Mouse (Mus musculus): ENCODE measurements at regions not wholly inside any gene's neighbourhood (a gene's known extent, or its start where the extent isn't known, plus 50 kb on each side); places are given as distances from the start of the nearest gene placed in this dataset.

GRCm38 (mm10) chr2:45800131-45800530, 682.9 kb upstream of the Zeb2 start:
- Histone ChIP-seq H3K36me3 (ENCODE audit: control insufficient read depth, insufficient read depth, low read length, poor library complexity, severe bottlenecking) (no peaks in the 10 kb centered on the region), H3K27ac (ENCODE audit: insufficient read depth, low read length) (no peak overlapping the region), H3K4me1 (ENCODE audit: control insufficient read depth, insufficient read depth, low read length) (no peaks in the 10 kb centered on the region), H3K9me3 (replicated peaks; ENCODE audit: control insufficient read depth, insufficient read depth, low read length, poor library complexity, severe bottlenecking) (no peaks in the 10 kb centered on the region), H3K9ac (ENCODE audit: low read depth, poor library complexity, severe bottlenecking) (no peak overlapping the region), H3K4me3 (ENCODE audit: low read depth, low read length) (no peak overlapping the region), H3K27me3 (ENCODE audit: control insufficient read depth, insufficient read depth, low read length, poor library complexity, severe bottlenecking) (no peaks in the 10 kb centered on the region)
- TF ChIP-seq CTCF (IDR thresholded peaks at IDR 0.05; ENCODE audit: low read depth, low read length) (no peak), POLR2A (IDR thresholded peaks at IDR 0.05; ENCODE audit: insufficient read depth, low read length) (no peak), EP300 (IDR thresholded peaks at IDR 0.05; ENCODE audit: insufficient read depth, low read depth, low read length) (no peak)

- TF ChIP-seq CTCF (IDR thresholded peaks at IDR 0.05; ENCODE audit: low read depth, low read length) (no peak), POLR2A (IDR thresholded peaks at IDR 0.05; ENCODE audit: insufficient read depth, low read length) (no peak), EP300 (IDR thresholded peaks at IDR 0.05; ENCODE audit: insufficient read depth, low read depth, low read length) (no peak)
- Histone ChIP-seq H3K9ac (ENCODE audit: low read depth, poor library complexity, severe bottlenecking) (no peak overlapping the region), H3K27ac (ENCODE audit: insufficient read depth, low read length) (no peak overlapping the region), H3K4me1 (ENCODE audit: control insufficient read depth, insufficient read depth, low read length) (no peaks in the 10 kb centered on the region), H3K27me3 (ENCODE audit: control insufficient read depth, insufficient read depth, low read length, poor library complexity, severe bottlenecking) (no peaks in the 10 kb centered on the region), H3K36me3 (ENCODE audit: control insufficient read depth, insufficient read depth, low read length, poor library complexity, severe bottlenecking) (no peaks in the 10 kb centered on the region), H3K9me3 (replicated peaks; ENCODE audit: control insufficient read depth, insufficient read depth, low read length, poor library complexity, severe bottlenecking) (no peaks in the 10 kb centered on the region), H3K4me3 (ENCODE audit: low read depth, low read length) (no peak overlapping the region)
Observed at GRCm38 (mm10) chr2:45793561-45793960, 676.4 kb upstream of the Zeb2 start.

DNA sequence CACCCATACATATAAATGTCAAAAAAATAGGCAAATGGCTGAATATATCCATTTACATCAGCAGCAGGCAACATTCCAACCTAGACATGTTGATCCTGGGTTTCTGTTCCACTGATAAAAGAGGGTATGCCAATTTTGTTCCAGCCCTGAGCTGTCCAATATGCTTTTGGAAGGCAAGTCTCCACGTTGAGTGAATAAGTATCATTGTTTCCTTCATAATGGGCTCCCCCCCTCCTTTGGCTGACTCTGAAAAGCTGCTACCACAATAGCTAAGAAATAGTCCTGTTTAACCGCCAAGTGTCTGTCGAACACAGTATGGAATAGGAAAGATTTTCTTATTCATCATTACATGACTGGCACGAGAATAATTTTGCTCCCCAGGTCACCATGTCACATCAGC, 672.5 kb upstream of the Zeb2 start:
- no peaks in the 10 kb centered on the region for H3K36me3 ChIP-seq (ENCODE audit: control insufficient read depth, insufficient read depth, low read length, poor library complexity, severe bottlenecking)
- no peaks in the 10 kb centered on the region for H3K27me3 ChIP-seq (ENCODE audit: control insufficient read depth, insufficient read depth, low read length, poor library complexity, severe bottlenecking)
- H3K9me3 ChIP-seq (replicated peaks; ENCODE audit: control insufficient read depth, insufficient read depth, low read length, poor library complexity, severe bottlenecking): no peaks in the 10 kb centered on the region
- H3K4me3 ChIP-seq (ENCODE audit: low read depth, low read length): no peak overlapping the region
- no peaks in the 10 kb centered on the region for H3K4me1 ChIP-seq (ENCODE audit: control insufficient read depth, insufficient read depth, low read length)
- no peak overlapping the region for H3K9ac ChIP-seq (ENCODE audit: low read depth, poor library complexity, severe bottlenecking)
- TF ChIP-seq EP300 (IDR thresholded peaks at IDR 0.05; ENCODE audit: insufficient read depth, low read depth, low read length): no peak
- TF ChIP-seq POLR2A (IDR thresholded peaks at IDR 0.05; ENCODE audit: insufficient read depth, low read length): no peak
- no peak for TF ChIP-seq CTCF (IDR thresholded peaks at IDR 0.05; ENCODE audit: low read depth, low read length)
- H3K27ac ChIP-seq (ENCODE audit: insufficient read depth, low read length): no peak overlapping the region

- Histone ChIP-seq H3K4me3 (ENCODE audit: low read depth, low read length) (peak overlapping the region; percentile 20; the same call in 1 of the 2 replicates), H3K27ac (ENCODE audit: insufficient read depth, low read length) (no peak overlapping the region), H3K4me1 (ENCODE audit: control insufficient read depth, insufficient read depth, low read length) (no peaks in the 10 kb centered on the region), H3K36me3 (ENCODE audit: control insufficient read depth, insufficient read depth, low read length, poor library complexity, severe bottlenecking) (no peaks in the 10 kb centered on the region), H3K9me3 (replicated peaks; ENCODE audit: control insufficient read depth, insufficient read depth, low read length, poor library complexity, severe bottlenecking) (no peaks in the 10 kb centered on the region), H3K27me3 (ENCODE audit: control insufficient read depth, insufficient read depth, low read length, poor library complexity, severe bottlenecking) (no peaks in the 10 kb centered on the region), H3K9ac (ENCODE audit: low read depth, poor library complexity, severe bottlenecking) (no peak overlapping the region)
- no peak for TF ChIP-seq CTCF (IDR thresholded peaks at IDR 0.05; ENCODE audit: low read depth, low read length)
- no peak for TF ChIP-seq POLR2A (IDR thresholded peaks at IDR 0.05; ENCODE audit: insufficient read depth, low read length)
- TF ChIP-seq EP300 (IDR thresholded peaks at IDR 0.05; ENCODE audit: insufficient read depth, low read depth, low read length): no peak
Observed at GRCm38 (mm10) chr2:45787732-45788390, 670.7 kb upstream of the Zeb2 start.

DNA sequence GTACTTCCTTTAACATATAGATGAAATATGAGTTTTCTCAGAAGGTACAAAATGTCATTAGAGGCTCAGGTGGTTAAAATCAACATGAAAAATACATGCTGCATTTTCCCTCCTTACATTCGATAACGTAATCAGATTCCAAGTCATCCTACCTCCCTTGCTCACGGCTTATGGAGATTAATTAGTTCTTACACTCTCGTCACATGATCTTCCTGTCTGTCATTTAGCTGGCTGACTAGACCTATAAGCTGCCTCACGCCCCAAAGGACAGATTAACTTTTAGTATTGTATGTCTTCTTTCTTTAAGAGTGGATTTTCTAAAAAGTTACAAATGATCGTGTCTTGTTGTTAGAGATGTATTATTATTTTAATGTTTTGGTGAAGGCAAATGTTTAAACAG, 669.6 kb upstream of the Zeb2 start:
- H3K27me3 ChIP-seq (ENCODE audit: control insufficient read depth, insufficient read depth, low read length, poor library complexity, severe bottlenecking): no peaks in the 10 kb centered on the region
- TF ChIP-seq CTCF (IDR thresholded peaks at IDR 0.05; ENCODE audit: low read depth, low read length) (no peak), POLR2A (IDR thresholded peaks at IDR 0.05; ENCODE audit: insufficient read depth, low read length) (no peak), EP300 (IDR thresholded peaks at IDR 0.05; ENCODE audit: insufficient read depth, low read depth, low read length) (no peak)
- H3K4me1 ChIP-seq (ENCODE audit: control insufficient read depth, insufficient read depth, low read length): no peaks in the 10 kb centered on the region
- no peaks in the 10 kb centered on the region for H3K36me3 ChIP-seq (ENCODE audit: control insufficient read depth, insufficient read depth, low read length, poor library complexity, severe bottlenecking)
- no peaks in the 10 kb centered on the region for H3K9me3 ChIP-seq (replicated peaks; ENCODE audit: control insufficient read depth, insufficient read depth, low read length, poor library complexity, severe bottlenecking)
- H3K4me3 ChIP-seq (ENCODE audit: low read depth, low read length): no peak overlapping the region
- H3K9ac ChIP-seq (ENCODE audit: low read depth, poor library complexity, severe bottlenecking): no peak overlapping the region
- no peak overlapping the region for H3K27ac ChIP-seq (ENCODE audit: insufficient read depth, low read length)

DNA sequence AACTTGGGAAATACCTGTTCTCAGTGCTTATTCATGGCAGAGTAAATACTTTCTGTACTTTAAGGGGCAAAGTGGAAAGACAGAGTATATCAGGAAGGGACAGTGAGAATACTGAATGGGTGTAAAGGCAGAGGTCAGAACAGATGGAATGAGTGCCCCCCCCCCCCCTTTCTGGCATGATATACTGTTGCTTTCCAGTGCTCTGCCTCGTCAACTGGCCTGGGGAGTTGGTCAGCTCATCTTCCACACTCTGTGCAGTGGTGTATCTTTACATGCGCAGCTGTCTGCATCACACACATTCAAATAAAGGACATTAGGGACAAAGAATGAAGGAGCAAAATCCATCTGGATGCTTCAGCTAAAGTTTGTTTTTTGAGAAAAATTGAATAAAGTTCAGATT, 668.5 kb upstream of the Zeb2 start:
- H3K9ac ChIP-seq (ENCODE audit: low read depth, poor library complexity, severe bottlenecking): no peak overlapping the region
- H3K27ac ChIP-seq (ENCODE audit: insufficient read depth, low read length): no peak overlapping the region
- H3K9me3 ChIP-seq (replicated peaks; ENCODE audit: control insufficient read depth, insufficient read depth, low read length, poor library complexity, severe bottlenecking): no peaks in the 10 kb centered on the region
- TF ChIP-seq POLR2A (IDR thresholded peaks at IDR 0.05; ENCODE audit: insufficient read depth, low read length): no peak
- TF ChIP-seq EP300 (IDR thresholded peaks at IDR 0.05; ENCODE audit: insufficient read depth, low read depth, low read length): no peak
- TF ChIP-seq CTCF (IDR thresholded peaks at IDR 0.05; ENCODE audit: low read depth, low read length): no peak
- no peaks in the 10 kb centered on the region for H3K36me3 ChIP-seq (ENCODE audit: control insufficient read depth, insufficient read depth, low read length, poor library complexity, severe bottlenecking)
- no peaks in the 10 kb centered on the region for H3K27me3 ChIP-seq (ENCODE audit: control insufficient read depth, insufficient read depth, low read length, poor library complexity, severe bottlenecking)
- H3K4me3 ChIP-seq (ENCODE audit: low read depth, low read length): no peak overlapping the region
- no peaks in the 10 kb centered on the region for H3K4me1 ChIP-seq (ENCODE audit: control insufficient read depth, insufficient read depth, low read length)
